Mouse (Mus musculus): ENCODE data around the gene Sema4g.
"Not testable (repeated sequence)": the region's sequence is repeated elsewhere in the genome, so short reads cannot be mapped to it uniquely, and the experiment has no call there.

Gene Sema4g

DNA sequence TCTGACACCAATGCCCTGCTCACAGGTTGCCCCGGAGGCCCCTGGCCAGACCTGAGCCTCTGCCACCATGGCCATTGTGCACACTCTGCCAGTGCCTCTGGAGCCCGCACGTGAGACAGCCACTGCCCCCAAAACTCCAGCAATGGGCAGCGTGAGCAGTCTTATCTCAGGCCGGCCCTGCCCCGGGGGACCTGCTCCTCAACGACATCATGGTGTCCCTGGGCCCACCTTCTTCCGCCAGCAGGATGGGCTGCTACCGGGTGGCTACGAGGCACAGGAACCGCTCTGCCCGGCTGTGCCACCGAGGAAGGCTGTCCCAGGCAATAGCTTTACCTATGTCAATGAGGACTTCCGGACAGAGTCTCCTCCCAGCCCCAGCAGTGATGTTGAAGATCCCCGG lies 32.5 kb downstream of the Sema4g start:
- CTCF ChIA-PET, result interaction anchor here (1.5 kb wide), 1 partner anchor 9 kb away, joined by 7 read pairs; no protein-coding TSS in a partner anchor

DNA sequence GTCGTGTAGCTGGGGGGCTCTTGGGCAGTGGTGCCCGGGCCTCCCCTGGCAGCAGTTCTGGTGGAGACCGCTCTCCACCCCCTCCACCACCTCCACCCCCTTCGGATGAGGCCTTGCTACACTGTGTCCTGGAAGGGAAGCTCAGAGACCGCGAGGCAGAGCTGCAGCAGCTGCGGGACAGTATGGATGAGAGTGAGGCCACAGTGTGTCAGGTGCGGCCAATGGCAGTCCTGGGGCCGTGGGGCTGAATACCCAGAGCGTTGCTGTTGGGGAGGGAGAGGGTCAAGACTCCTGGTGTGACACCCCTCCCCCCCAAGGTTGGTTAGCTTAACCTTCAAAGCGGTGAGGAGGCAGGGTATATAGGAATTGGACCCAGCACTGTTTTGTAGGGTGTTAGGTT lies 35.1 kb downstream of the Sema4g start:
- CTCF ChIA-PET, result no interaction called here

DNA sequence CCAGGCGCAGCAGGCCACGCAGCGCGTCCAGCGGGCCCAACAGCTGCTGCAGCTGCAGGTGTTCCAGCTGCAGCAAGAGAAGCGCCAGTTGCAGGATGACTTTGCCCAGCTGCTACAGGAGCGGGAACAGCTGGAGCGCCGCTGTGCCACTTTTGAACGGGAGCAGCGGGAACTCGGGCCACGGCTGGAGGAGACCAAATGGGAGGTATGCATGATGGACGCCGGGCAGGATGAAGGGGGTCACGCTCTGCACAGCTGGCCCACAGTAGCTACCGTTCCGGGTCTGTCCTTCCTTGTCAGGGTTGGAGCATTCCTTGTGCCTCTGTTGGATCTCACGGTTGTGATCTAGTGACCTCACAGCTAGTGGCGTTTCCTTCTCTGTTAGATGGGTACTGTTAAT lies 35.9 kb downstream of the Sema4g start:
- CTCF ChIA-PET, result no interaction called here

DNA sequence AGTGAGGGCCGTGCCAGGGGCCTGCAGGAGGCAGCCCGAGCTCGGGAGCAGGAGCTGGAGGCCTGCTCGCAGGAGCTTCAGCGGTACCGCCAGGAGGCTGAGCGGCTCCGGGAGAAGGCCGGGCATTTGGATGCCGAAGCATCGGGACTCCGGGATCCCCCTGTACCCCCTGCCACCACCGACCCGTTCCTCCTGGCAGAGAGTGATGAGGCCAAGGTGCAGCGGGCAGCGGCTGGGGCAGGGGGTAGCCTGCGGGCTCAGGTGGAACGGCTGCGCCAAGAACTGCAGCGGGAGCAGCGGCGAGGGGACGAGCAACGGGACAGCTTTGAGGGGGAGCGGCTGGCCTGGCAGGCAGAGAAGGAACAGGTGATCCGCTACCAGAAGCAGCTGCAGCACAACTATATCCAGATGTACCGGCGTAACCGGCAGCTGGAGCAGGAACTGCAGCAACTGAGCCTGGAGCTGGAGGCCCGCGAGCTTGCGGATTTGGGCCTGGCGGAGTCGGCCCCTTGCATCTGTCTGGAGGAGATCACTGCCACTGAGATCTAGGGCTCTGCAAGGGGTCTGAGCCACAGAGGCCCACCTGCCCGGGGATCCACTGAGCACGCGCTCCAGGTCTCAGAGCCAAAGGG lies 37.2 kb downstream of the Sema4g start:
- CTCF ChIA-PET, result interaction anchor here (0.7 kb wide), 2 partner anchors 15 to 131 kb away, joined by 7 to 8 read pairs; no protein-coding TSS in a partner anchor

DNA sequence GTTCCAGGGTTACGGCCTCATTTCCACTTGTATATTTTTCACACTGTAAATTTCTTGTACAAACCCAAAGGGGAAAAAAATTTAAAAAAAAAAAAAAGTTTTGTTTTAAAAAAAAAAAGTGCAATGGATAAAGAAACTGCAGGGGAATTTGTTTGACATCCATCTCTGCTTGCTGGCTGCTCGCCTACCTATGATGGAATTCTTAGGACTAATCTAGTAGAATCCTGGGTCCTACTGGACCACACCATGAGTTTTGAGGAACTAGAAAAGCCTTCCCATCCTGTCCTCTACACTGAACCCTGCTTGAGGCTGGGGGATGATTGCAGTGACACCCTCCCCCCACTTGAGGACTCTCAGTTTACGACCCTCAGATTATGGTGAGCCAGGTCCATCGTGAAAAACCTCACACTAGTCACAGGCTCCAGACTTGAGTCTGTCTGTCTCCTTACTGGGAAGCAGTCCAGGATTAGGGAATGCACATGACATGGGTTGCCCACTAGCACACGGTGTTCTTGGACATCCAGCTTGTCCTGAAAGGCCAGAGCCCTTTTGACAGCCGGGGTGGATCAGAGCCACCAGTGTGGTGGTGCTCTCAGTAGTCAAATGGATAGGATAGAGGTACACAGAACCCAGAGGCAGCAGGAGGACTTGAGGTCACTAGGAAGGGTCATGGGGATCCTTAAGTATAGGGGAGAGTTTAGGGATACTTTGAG lies 38.2 kb downstream of the Sema4g start:
- CTCF ChIA-PET, result interaction anchor here (0.6 to 0.7 kb wide), 3 partner anchors 16 to 130 kb away, joined by 3 to 8 read pairs (median 7); no protein-coding TSS in a partner anchor

DNA sequence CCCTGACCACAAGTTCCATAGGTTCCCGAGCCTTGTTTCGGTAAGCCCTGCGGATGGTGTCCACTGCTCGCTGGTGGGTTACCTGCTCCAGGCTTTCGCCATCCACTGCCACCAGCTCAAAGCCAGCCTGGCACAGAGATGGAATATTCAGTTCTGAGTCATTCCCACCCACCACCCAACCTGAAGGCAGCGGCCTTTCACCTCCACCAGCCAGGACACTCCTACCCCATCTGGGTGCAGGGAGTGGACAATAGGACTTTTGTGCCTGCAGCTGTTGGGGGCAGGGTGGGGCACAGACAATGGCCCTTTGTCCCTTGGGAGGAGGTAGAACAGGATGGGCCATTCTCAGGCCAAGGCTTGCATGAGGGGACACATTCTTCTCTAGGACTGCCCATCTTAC lies 38.9 kb downstream of the Sema4g start:
- CTCF ChIA-PET, result no interaction called here

DNA sequence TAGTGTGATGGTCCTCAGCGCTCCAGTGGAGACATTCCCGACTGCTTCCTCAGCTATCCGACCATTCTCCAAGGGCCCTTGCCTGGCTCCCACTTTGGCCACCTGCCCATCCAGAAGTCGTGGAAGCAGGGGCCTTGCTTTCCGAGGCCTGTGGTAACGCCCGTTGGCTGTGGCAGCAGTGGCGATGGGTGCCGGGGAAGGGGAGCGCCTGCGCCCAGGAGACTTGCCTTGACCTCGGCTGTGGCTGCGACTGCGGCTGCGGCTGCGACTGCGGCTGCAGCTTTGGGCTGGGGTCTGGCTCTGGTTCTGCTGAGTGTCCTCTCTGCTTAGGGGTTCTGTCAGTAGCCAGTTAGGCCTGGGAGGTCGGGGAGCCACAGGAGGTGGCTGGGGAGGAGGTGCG lies 39.8 kb downstream of the Sema4g start:
- CTCF ChIA-PET, result interaction anchor here (0.6 kb wide), 1 partner anchor 15 kb away, joined by 3 read pairs; no protein-coding TSS in a partner anchor

DNA sequence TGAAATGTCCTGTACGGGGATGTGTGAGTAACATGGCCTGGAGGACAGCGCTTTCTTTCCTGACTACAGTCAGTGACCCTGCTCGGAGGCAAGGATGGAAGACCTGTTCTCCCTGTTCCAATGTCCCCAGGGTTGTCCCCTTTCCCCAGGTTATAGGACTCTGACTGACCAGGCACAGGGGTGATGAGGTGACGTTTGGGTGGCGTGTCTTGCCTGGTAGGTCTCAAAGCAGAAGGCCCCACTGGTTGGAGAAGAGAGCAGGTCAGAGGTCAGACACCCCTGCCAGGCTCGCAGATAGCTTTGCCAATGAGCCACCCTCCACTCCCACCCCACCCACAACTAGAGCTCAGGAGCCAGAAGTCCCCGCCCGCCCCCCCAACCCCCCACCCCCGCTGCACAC lies 40.7 kb downstream of the Sema4g start:
- CTCF ChIA-PET, result interaction anchor here (1.0 to 3.6 kb wide), 3 partner anchors 13 to 22 kb away, joined by 3 to 29 read pairs (median 24); no protein-coding TSS in a partner anchor

DNA sequence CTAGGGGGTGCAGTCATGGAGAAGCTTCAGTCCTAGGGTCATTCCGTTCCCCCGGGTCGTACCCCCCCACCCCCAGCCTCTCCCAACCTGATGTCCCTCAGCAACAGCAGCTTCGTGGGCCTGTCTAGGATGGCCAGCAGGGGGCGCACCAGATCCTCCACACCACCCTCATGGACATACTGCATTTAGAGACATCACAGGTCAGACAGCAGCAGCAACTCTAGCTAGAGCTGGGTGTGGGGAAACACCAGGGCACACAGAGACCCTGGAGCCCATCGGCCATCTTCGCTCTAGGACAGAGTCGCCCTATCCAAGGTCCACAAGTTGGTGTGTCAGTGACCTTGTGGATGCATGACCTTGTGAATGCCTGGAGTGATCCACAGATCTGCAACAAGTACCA lies 41.2 kb downstream of the Sema4g start:
- CTCF ChIA-PET, result interaction anchor here (0.6 to 3.6 kb wide), 5 partner anchors 10 to 150 kb away, joined by 3 to 29 read pairs (median 7); no protein-coding TSS in a partner anchor

DNA sequence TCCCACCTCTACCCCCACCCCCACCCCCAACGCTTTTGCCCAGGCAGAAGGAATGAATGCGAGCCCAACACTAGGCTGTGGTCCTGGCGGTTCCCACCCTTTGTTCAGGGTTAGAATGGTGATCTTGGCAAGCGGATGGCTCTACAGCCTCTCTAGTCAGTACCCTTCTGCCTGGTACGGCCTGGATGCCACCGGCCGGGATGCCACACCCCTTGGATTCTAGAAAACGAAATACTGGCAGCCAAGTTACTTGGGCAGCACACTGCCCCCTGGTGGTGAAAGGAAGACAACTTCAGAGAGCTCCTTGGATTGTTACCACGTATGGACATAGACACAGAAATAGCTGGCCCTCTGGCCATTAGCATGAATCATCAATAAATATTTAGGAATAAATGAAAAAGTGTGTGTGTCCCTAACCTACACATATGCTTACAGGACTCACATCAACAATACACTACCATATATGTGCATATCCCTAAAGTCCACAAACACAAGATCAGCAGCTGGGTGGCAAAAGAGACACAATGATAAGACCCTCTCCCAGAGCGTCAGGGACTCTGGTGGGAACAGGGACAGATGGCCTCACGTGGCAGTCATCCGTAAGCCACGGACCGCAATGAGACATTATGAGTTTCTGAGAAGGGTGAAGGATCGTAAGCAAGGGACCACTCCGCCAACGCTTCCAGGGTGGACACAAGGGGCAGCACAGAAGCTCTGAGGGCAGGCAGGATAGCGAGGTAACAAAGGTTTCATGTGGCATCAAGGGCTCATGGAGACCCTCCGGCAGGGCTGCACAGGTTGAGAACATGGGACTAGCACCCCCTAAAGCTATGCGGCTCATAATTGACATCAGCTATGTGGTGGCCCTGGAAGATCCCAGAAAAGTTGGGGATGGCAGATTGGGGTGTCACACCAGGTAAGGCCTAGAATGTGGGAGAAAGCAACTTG lies 42.1 kb downstream of the Sema4g start:
- CTCF ChIA-PET, result interaction anchor here (0.6 to 3.6 kb wide), 9 partner anchors 10 to 886 kb away, joined by 3 to 29 read pairs (median 4); partner anchors contain the start of genes Sfxn3 and Twnk

DNA sequence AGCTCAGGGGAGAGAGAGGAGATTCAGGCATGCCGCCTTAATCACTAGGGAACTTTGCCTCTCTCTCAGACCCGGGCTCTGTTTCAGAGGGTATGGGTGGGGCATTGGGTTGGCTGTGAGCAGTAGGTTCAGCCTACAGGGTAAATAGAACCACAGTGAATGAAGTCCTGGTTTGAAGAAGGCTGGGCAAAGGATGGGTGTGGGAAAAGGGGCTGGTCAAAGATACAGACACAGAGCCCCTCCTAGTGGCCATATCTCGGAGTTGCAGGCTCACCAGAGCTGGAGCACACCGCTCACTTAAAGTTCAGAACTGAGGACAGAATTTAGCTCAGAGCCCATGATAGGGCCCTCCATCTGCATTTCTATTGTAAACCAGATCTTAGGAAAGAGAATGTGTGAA lies 42.9 kb downstream of the Sema4g start:
- CTCF ChIA-PET, result interaction anchor here (1.1 to 3.6 kb wide), 4 partner anchors 15 to 26 kb away, joined by 3 to 29 read pairs (median 15); partner anchors contain the start of genes Sfxn3 and Twnk

DNA sequence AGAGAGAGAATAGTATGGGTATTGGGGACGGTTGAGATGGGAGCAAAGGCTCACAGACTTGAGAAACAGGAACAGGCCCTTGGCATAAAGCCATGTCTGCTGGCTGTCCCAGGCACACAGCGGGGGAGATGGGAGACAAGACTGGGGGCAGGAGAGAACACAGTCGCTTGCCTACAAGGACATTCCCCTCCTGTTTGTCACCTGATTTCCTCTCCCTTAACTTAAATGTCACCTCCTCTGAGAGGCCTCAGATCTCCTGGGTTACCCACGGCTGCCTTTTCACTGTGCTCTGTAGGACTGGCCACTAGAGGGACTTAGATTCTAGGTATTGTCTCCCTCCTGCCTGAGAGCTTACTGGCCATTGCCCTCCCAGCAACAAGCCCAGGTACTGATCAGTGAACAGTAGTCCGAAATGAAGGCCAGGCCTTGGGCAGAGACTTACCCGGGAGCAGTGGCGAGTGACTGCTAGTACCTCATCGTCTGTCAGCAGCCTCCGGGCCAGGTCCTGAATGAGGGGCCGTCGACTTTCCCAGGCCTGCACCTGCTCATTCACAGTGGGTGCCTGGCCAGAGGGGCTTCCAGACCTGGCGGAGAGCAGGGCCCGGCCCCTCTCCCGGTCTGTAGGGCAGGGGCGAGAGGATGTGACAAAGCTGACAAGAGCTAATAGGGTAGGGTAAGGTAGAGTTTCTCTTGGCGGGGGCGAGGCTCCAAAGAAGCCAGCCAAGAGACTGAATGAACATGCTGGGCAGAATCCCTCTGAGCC lies 43.9 kb downstream of the Sema4g start:
- CTCF ChIA-PET, result interaction anchor here (3.6 kb wide), 1 partner anchor 16 kb away, joined by 29 read pairs; no protein-coding TSS in a partner anchor

DNA sequence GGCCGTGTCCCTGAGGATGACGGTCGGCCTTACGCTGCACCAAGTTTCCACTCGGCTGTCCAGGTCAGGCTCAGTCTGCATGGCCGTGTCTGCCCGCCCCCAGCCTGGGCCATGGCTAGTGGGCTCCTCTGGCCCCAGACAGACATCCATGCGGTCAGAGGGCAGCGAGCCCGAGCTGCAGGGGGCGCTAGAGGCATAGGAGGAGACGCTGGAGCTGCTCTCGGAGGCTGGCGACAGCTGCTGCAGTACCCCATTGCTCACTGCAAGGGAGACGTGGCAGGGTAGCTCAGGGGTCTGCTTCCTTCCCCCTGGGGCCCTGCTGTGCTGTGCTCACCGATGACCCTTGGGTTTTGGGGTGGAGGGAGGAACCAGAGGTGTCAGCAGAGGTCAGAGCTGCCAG lies 48.0 kb downstream of the Sema4g start:
- CTCF ChIA-PET, result no interaction called here

DNA sequence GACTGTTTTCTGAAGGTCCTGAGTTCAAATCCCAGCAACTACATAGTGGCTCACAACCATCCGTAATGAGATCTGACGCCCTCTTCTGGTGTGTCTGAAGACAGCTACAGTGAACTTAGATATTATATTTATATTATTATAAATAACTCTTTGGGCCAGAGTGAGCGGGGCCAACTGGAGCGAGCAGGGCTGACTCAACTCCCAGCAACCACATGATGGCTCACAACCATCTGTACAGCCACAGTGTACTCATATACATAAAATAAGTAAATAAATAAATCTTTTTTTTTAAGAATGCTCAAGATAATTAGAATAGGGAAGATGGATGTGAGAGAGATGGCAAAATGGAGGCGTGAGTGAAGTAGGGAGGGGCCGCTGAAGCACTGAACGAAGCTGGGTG lies 49.3 kb downstream of the Sema4g start:
- CTCF ChIA-PET, result not testable (repeated sequence)

DNA sequence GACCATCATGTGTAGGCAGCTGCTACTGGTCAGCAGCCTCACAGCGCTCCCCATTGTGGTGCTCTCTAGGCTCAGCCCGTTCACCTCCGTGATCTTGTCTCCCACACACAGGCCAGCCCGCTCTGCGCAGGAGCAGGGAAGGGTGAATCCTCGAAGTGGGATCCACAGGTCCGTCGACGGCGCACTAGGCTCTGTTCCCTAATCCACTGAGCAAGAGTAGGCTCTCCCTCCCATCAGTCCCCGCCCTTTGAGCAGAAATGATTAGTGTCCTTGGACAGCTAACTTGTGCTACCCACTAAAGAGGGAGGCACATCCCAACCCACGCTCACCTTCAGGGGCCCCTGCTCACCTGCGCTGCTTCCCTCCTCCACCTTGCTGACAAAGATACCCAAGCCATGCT lies 51.3 kb downstream of the Sema4g start:
- CTCF ChIA-PET, result no interaction called here

DNA sequence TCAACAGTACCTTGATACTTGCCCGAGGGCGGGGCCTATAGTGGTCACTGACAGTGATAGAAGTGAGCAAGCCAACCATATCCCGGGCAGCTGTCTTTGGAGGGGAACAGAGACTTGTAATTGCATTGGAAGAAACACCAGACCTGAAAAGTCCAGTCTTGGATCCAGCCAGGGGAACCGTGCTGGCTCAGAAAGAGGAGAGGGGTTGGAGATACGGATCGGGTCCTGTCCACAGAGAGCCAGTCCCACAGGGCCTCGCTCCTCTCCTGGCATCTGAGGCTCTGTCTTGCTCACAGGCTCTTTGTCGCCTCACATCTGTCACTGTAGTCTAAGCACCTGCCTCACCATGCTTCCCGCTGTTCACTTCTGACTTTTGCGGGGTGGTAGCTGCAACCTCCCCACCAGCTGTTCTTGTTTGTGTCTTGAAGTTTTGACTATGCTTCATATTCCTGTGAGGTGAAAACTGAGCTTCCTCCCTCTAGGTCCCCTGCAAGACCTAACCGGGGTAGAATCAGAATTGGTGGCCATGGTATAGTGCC lies 55.6 kb downstream of the Sema4g start:
- CTCF ChIA-PET, result interaction anchor here (0.6 kb wide), 1 partner anchor 27 kb away, joined by 6 read pairs; no protein-coding TSS in a partner anchor

DNA sequence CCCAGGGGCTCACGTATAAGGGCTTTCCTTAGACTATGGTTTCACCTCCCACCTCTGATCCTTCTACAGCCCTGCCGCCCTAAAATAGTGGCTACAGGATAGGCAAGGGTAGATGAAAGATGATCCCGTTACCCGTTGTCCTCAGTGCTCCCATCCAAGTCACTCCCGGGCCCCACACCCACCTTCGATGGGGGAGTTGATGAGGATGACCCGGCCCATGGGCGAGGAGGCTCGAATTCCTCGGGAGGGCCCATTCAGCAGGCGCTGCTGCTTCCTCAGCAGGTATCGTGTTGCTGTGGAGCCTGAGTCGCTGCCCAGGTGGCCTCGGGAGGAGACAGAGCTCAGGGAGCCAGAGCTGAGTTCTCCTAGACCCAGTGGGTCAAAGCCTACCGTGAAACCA lies 56.3 kb downstream of the Sema4g start:
- CTCF ChIA-PET, result no interaction called here

DNA sequence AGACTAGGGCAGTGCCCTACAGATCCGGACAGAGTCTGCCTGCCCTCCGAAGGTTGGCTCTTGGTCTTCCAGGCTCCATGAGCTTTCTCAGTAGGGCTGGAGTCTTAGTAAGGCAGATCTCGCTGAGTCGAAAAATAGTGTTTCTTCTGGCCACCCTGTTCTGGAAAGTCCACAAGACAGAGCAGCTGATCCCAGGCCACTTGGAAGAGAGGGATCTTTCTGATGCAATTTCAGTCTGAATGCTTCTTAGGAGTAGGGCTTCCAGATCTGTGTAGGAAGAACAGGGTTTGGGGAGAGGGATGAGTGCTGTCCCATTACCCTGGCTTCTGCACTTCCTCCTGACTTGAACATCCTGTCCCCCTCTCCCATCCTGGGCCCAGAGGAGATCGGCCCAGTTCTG lies 56.8 kb downstream of the Sema4g start, which contains the start of gene Pdzd7:
Pdzd7 (minus strand) TSS at position 67 of the 400 bp plus-strand sequence.
- CTCF ChIA-PET, result no interaction called here

DNA sequence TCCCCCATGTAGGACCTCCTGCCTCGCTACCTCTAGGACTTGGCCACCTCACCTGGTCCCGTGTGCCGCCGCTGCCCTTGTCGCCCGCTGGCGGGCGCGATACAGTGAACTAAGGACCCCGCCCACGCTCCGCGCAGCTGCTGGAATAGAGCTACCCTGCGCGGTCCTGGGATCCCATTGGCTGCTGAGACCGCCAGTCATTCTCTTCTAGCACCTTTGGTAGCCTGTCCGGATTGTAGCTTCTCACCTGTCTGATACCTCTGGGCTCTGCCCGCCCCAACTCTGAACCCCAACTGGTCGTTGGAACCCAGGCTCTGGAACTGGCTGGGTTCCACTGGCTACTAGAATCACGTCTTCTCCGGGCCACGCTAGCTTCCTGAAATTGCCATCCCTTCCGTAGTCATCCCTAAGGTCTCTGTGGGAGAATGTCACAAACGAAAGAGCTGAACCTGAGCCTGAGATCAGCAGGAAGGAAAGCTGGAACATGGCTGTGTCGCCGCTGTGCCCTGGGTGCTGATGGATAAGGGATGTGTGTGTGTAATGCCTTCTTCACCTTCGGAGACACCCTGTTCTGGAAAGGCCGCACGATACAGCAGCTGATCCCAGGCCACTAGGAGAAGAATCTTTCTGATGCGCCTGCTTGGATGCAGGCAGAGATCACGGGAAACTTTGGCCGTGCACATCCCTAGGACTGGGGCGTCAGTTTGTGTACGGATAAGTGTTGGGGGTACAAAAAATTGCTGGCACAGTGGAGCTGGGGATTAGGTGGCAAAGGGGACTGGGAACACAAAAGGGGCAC lies 57.8 kb downstream of the Sema4g start:
- CTCF ChIA-PET, result interaction anchor here (0.5 to 1.6 kb wide), 3 partner anchors 11 to 964 kb away, joined by 4 to 6 read pairs (median 4); no protein-coding TSS in a partner anchor

Data from spleen, embryonic (tissue).